Mouse (Mus musculus) CH12.LX (cell line): ENCODE results near the gene Car5b. TPM values are rescaled to one million over a fixed set of nuclear protein-coding genes. Genes with fewer than 3 reads are reported as not detected.

Experiments used
- DNase-seq: peaks from one replicate; pipeline ENCODE4 v3.0.0-alpha.2; 2013; ENCODE audit errors: extremely low read depth
- H3K27ac ChIP-seq: 2 replicates; pipeline ENCODE4 v1.5.1; 2012; ENCODE audit warnings: low read depth, mild to moderate bottlenecking, control low read depth, moderate library complexity; ENCODE audit not compliant: insufficient read depth
- H3K27me3 ChIP-seq: replicated peaks from 2 replicates; pipeline ENCODE3; 2012; ENCODE audit warnings: inconsistent platforms
- H3K36me3 ChIP-seq, 2 experiments: replicated peaks in 1 of 2; 2 replicates each; pipeline versions ENCODE3 to v1.6.1; 2012; ENCODE audit warnings: inconsistent platforms in 1 of 2, low read length in 1 of 2, mild to moderate bottlenecking in 1 of 2, mixed read lengths in 1 of 2, moderate library complexity in 1 of 2; ENCODE audit not compliant: control insufficient read depth in 1 of 2, insufficient read depth in 1 of 2
- H3K4me1 ChIP-seq, 2 experiments: 2 replicates each; pipeline ENCODE4 v1.6.1; 2012; ENCODE audit warnings: inconsistent platforms in 1 of 2, moderate library complexity in 1 of 2; ENCODE audit not compliant: insufficient read depth in 2 of 2, control insufficient read depth in 1 of 2
- H3K4me2 ChIP-seq: 2 replicates; pipeline ENCODE4 v1.6.1; 2012; ENCODE audit warnings: low read depth, mild to moderate bottlenecking, control low read depth; ENCODE audit not compliant: poor library complexity, insufficient read depth, severe bottlenecking
- H3K4me3 ChIP-seq, 3 experiments: fragments of 150-350 bp in 1 of 3; sonication (generic) in 1 of 3; replicated peaks in 1 of 3; 2 replicates each; pipeline versions ENCODE3 to v1.5.1; 2011 to 2012; ENCODE audit warnings: low read depth in 2 of 3, low read length in 2 of 3, mild to moderate bottlenecking in 2 of 3, moderate library complexity in 2 of 3, control low read depth in 1 of 3, improper control_type of control experiment in 1 of 3, inconsistent platforms in 1 of 3, mixed read lengths in 1 of 3; ENCODE audit not compliant: poor library complexity in 1 of 3
- H3K79me2 ChIP-seq: replicated peaks from 2 replicates; pipeline ENCODE4 v1.6.1; 2012; ENCODE audit warnings: mild to moderate bottlenecking, moderate library complexity; ENCODE audit not compliant: control insufficient read depth, poor library complexity, insufficient read depth, severe bottlenecking; ENCODE audit errors: extremely low read depth
- H3K9ac ChIP-seq: 2 replicates; pipeline ENCODE4 v1.6.1; 2012; ENCODE audit warnings: low read depth, mild to moderate bottlenecking, control low read depth, moderate library complexity; ENCODE audit not compliant: insufficient read depth
- H3K9me3 ChIP-seq: replicated peaks from 2 replicates; pipeline ENCODE3; 2012; ENCODE audit warnings: low read length, inconsistent platforms, mixed read lengths
- E2F4 ChIP-seq: IDR thresholded peaks from 2 replicates; pipeline ENCODE4 v1.6.1; 2011; ENCODE audit warnings: low read depth, low read length, improper control_type of control experiment; ENCODE audit not compliant: insufficient replicate concordance
- EP300 ChIP-seq: IDR thresholded peaks from 2 replicates; pipeline ENCODE4 v1.6.1; 2011; ENCODE audit warnings: low read length, improper control_type of control experiment
- HCFC1 ChIP-seq: IDR thresholded peaks from 2 replicates; pipeline ENCODE4 v1.6.1; 2012; ENCODE audit warnings: low read depth, mild to moderate bottlenecking, inconsistent platforms, low read length, improper control_type of control experiment
- JUN ChIP-seq: IDR thresholded peaks from 2 replicates; pipeline ENCODE4 v1.6.1; 2011; ENCODE audit warnings: low read depth, mild to moderate bottlenecking, low read length, improper control_type of control experiment, moderate library complexity; ENCODE audit not compliant: insufficient read depth
- JUND ChIP-seq: conservative IDR thresholded peaks from 2 replicates; pipeline ENCODE4 v1.6.1; 2011; ENCODE audit warnings: low read depth, low read length, improper control_type of control experiment
- MAX ChIP-seq: IDR thresholded peaks from 2 replicates; pipeline ENCODE4 v1.6.1; 2011; ENCODE audit warnings: low read length, improper control_type of control experiment
- MYC ChIP-seq: IDR thresholded peaks from 2 replicates; pipeline ENCODE4 v1.6.1; 2011; ENCODE audit warnings: low read depth, mild to moderate bottlenecking, improper control_type of control experiment, low read length
- NELFE ChIP-seq: IDR thresholded peaks from 2 replicates; pipeline ENCODE4 v1.6.1; 2011; ENCODE audit warnings: low read depth, low read length, improper control_type of control experiment
- NRF1 ChIP-seq: IDR thresholded peaks from 2 replicates; pipeline ENCODE4 v1.6.1; 2014; ENCODE audit warnings: low read depth, mild to moderate bottlenecking, inconsistent platforms, low read length, improper control_type of control experiment, moderate library complexity
- PAX5 ChIP-seq: IDR thresholded peaks from 2 replicates; pipeline ENCODE4 v1.6.1; 2012; ENCODE audit warnings: low read length, inconsistent platforms, mixed read lengths
- POLR2AphosphoS2 ChIP-seq: IDR thresholded peaks from 2 replicates; pipeline ENCODE4 v1.6.1; 2011; ENCODE audit warnings: low read depth, low read length, improper control_type of control experiment
- RCOR1 ChIP-seq: conservative IDR thresholded peaks from 2 replicates; pipeline ENCODE4 v1.6.1; 2012; ENCODE audit warnings: low read depth, mild to moderate bottlenecking, inconsistent platforms, low read length, improper control_type of control experiment
- SIN3A ChIP-seq: IDR thresholded peaks from 2 replicates; pipeline ENCODE4 v1.6.1; 2012; ENCODE audit warnings: low read length, improper control_type of control experiment, inconsistent platforms
- UBTF ChIP-seq: IDR thresholded peaks from 2 replicates; pipeline ENCODE4 v1.6.1; 2012; ENCODE audit warnings: low read depth, mild to moderate bottlenecking, inconsistent platforms, low read length, improper control_type of control experiment, moderate library complexity
- ZC3H11A ChIP-seq: IDR thresholded peaks from 2 replicates; pipeline ENCODE4 v1.6.1; 2012; ENCODE audit warnings: low read depth, mild to moderate bottlenecking, inconsistent platforms, low read length, improper control_type of control experiment
- ZKSCAN1 ChIP-seq: IDR thresholded peaks from 2 replicates; pipeline ENCODE4 v1.6.1; 2012; ENCODE audit warnings: low read depth, inconsistent platforms, low read length, improper control_type of control experiment, borderline replicate concordance
- dilution Hi-C: fragments of 300-500 bp; cut with MboI; formaldehyde crosslinking; loops from 2 replicates; pipeline ENCODE4 v1.14.3; 2020; ENCODE audit warnings: low sequenced_read_pairs; ENCODE audit not compliant: extremely low pct_unique_long_range_greater_than_20kb, extremely low pct_ligation_motif_present
- in situ Hi-C: fragments of 300-500 bp; cut with MboI; formaldehyde crosslinking; loops from 3 replicates; pipeline ENCODE4 v1.14.3; 2019; ENCODE audit warnings: low sequenced_read_pairs, low pct_ligation_motif_present, low pct_unique_long_range_greater_than_20kb, mixed read lengths
- polyA plus RNA-seq: library from polyadenylated mRNA; unstranded; fragments of >175 nt; gene quantifications from 2 replicates; pipeline ENCODE4 v1.2.1, GENCODE M21; 2012; ENCODE audit warnings: low read depth; ENCODE audit not compliant: insufficient read length
- total RNA-seq, 2 experiments: library from RNA; depleted of rRNA; stranded (reverse); fragments of 300-350 nt in 1 of 2; fragments of >200 nt in 1 of 2; gene quantifications; 2 replicates each; pipeline ENCODE4 v1.2.3; 2012 to 2014

Car5b gene
- total and polyA plus RNA-seq, 3 experiments: 0.13 TPM; not detected in 2

DNA sequence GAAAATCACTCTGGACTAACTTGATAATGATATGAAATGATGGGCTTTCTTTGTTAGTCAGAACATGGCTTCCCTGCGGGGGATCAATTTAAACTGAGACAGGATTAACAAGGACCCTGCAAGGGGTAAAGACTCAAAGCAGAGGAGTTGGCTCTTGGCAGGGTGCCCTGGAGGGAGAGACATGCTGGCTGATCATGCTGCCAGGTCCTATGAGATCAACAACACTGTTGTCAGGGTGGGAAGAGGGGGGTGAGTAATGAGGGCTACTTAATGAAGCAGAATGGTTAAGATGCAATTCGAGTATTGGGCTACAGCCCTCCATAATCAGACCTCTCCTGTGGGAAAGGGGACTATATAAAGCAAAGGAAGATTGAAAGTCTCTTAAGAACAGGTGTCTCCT, 11.1 kb upstream of the Car5b start:
- no peak overlapping the region for H3K27ac ChIP-seq
- in situ Hi-C loops (no loop called here), dilution Hi-C loops (no loop called here)
- H3K79me2 ChIP-seq: no peaks in the 10 kb centered on the region
- no peak for DNase-seq
- no peak overlapping the region for H3K4me3 ChIP-seq
- no peak overlapping the region for H3K9ac ChIP-seq
- H3K9me3 ChIP-seq: no peaks in the 10 kb centered on the region
- H3K4me2 ChIP-seq: no peak overlapping the region
- no peak for TF ChIP-seq POLR2AphosphoS2
- TF ChIP-seq PAX5: no peak
- no peak for TF ChIP-seq JUN
- TF ChIP-seq RCOR1: no peak
- no peak for TF ChIP-seq UBTF
- no peak for TF ChIP-seq MYC
- no peaks in the 10 kb centered on the region for H3K36me3 ChIP-seq
- H3K27me3 ChIP-seq: no peaks in the 10 kb centered on the region
- H3K4me1 ChIP-seq: no peaks in the 10 kb centered on the region

DNA sequence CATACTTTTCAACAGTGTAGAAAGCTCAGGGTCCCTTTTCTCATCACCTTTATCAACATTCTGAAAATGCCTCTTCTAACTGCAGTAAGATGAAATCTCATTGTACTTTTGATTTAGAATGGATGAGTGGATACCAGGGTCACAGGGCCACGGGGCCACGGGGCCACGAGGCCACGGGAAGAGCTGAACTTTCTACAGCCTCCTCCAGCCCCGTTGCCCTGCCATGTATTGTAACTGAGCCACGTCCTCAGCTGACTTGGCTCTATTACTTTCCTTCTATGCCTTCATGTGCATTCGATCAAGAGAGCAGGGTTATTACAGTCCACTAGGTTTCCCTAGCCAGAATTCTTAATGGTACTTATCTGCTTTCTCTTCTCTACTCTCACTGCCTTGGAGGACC, 8.1 kb upstream of the Car5b start:
- no peaks in the 10 kb centered on the region for H3K79me2 ChIP-seq
- dilution Hi-C loops: no loop called here
- no peak overlapping the region for H3K27ac ChIP-seq
- no peak overlapping the region for H3K4me3 ChIP-seq
- no peaks in the 10 kb centered on the region for H3K4me1 ChIP-seq
- H3K36me3 ChIP-seq: no peaks in the 10 kb centered on the region
- no peak overlapping the region for H3K9ac ChIP-seq
- DNase-seq: no peak
- H3K27me3 ChIP-seq: no peaks in the 10 kb centered on the region
- no peak for TF ChIP-seq MYC
- TF ChIP-seq ZKSCAN1: no peak
- no peak for TF ChIP-seq SIN3A
- TF ChIP-seq JUND: no peak
- no peak for TF ChIP-seq EP300
- no peak for TF ChIP-seq ZC3H11A
- TF ChIP-seq HCFC1: no peak
- TF ChIP-seq NRF1: no peak
- no peak for TF ChIP-seq UBTF
- no peak for TF ChIP-seq E2F4
- no peak for TF ChIP-seq MAX
- TF ChIP-seq NELFE: no peak
- TF ChIP-seq PAX5: no peak
- in situ Hi-C loops: no loop called here
- H3K9me3 ChIP-seq: no peaks in the 10 kb centered on the region
- no peak overlapping the region for H3K4me2 ChIP-seq

DNA sequence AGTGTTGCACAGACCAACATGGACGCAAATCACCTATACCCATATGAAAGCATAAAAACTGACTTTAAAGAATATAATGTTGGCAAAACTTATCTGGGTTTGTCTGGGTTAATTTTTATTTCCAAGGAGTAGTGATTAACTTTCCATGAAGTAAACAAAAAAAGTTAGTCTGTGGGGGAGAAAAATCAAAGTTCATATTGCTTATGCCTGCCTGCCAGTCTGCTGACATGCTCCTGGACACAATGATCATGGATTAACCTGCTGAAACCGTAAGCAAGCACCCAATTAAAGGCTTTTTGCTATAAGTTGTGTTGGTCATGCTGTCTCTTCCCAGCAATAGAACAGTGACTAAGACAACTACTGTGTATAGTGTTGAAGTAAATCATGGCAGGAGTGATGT, 7.6 kb upstream of the Car5b start:
- H3K27me3 ChIP-seq: no peaks in the 10 kb centered on the region
- no peaks in the 10 kb centered on the region for H3K36me3 ChIP-seq
- dilution Hi-C loops (no loop called here), in situ Hi-C loops (no loop called here)
- no peak overlapping the region for H3K4me2 ChIP-seq
- no peak overlapping the region for H3K4me3 ChIP-seq
- H3K27ac ChIP-seq: no peak overlapping the region
- no peaks in the 10 kb centered on the region for H3K4me1 ChIP-seq
- H3K79me2 ChIP-seq: no peaks in the 10 kb centered on the region
- no peak for DNase-seq
- no peaks in the 10 kb centered on the region for H3K9me3 ChIP-seq
- TF ChIP-seq ZKSCAN1: no peak
- H3K9ac ChIP-seq: no peak overlapping the region
